Mouse (Mus musculus): ENCODE measurements at regions not wholly inside any gene's neighbourhood (a gene's known extent, or its start where the extent isn't known, plus 50 kb on each side); places are given as distances from the start of the nearest gene placed in this dataset.

GRCm38 (mm10) chr11:18756576-18756975 lies 262.2 kb downstream of the Meis1 start:
- TF ChIP-seq CTCF (IDR thresholded peaks at IDR 0.05; ENCODE audit: extremely low read depth, insufficient read length, insufficient replicate concordance, low read depth, low read length): no peak
- TF ChIP-seq POLR2A (IDR thresholded peaks at IDR 0.05; ENCODE audit: low read depth, low read length): no peak
